9 mouse cellular contexts compared by ENCODE assay signal in the genomic region with DNA sequence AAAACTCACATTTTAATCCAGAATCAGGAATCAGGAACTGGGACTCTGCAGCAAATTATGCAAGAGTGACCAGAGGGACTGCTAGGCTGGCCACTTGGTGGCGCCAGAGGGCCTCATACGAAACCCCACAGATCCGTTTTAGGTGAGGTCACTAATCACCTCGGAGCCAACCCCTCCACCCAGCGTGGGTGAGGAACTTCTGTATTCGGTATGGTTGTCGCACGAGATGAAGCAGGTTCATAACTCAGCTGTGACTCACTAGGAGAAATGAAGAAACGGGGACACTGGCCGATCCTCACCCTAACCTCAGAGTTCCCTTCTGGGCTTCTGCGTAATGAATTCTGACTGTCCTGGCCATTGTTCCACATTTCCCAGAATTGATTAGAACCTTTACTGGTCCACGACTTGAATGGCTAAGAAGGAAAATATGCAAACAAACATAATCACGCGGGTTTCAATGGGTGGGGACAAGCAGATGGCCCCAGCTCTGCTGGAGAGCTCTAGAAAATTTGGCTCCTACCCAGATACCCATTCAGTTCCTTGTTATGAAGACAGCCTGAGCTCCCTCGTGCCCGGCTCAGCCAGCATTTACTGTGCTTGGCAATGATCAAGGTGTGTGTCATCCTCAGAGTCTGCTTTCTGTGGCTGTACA.
DNase-seq lines count a peak whose midpoint lies in the region; ATAC-seq and TF ChIP-seq lines count a peak whose summit lies in the region.
"Had no signal": no experiment of that assay in that cellular context is flagged by ENCODE, and none has a peak within 500 bp of the region (broad histone marks: within the 10 kb centered on the region; RNA-seq: fewer than 3 reads in every experiment).

No protein-coding gene starts in this region.

- 0 out of 2 replicates have a peak, but pooled peaks have one; percentile 49 for ATAC-seq in kidney, postnatal 0 days (replicated peaks; ENCODE audit: low FRiP score, low read depth)
- no peak for ATAC-seq in liver, embryonic 13.5 days (ENCODE audit: low read depth)
- peak; percentile 80 for ATAC-seq in neural tube, embryonic 15.5 days (ENCODE audit: low FRiP score)

- H3K9me3 ChIP-seq in kidney, postnatal 0 days (replicated peaks; ENCODE audit: low read length) = no peaks in the 10 kb centered on the region
- no peaks in the 10 kb centered on the region for H3K9me3 ChIP-seq in liver, embryonic 13.5 days (replicated peaks)
- H3K9me3 ChIP-seq in neural tube, embryonic 15.5 days (replicated peaks) = 0 out of 2 replicates have a peak, but pooled peaks cover 4% of the 10 kb centered on the region

- no peaks in the 10 kb centered on the region for H3K27me3 ChIP-seq in kidney, postnatal 0 days (ENCODE audit: insufficient read depth, low read length)
- no peaks in the 10 kb centered on the region for H3K27me3 ChIP-seq in liver, embryonic 13.5 days
- no peaks in the 10 kb centered on the region for H3K27me3 ChIP-seq in neural tube, embryonic 15.5 days (replicated peaks)

- H3K4me1 ChIP-seq in kidney, postnatal 0 days (replicated peaks; ENCODE audit: insufficient read depth, low read length) = no peaks in the 10 kb centered on the region
- H3K4me1 ChIP-seq in liver, embryonic 13.5 days (replicated peaks) = no peaks in the 10 kb centered on the region
- peaks cover 4% of the 10 kb centered on the region; the same call in 1 of the 2 replicates for H3K4me1 ChIP-seq in neural tube, embryonic 15.5 days

- H3K36me3 ChIP-seq in kidney, postnatal 0 days (ENCODE audit: insufficient read depth, low read length) = no peaks in the 10 kb centered on the region
- H3K36me3 ChIP-seq in liver, embryonic 13.5 days = no peaks in the 10 kb centered on the region
- H3K36me3 ChIP-seq in neural tube, embryonic 15.5 days = no peaks in the 10 kb centered on the region

- peak; percentile 99 for DNase-seq in 3T3-L1 (ENCODE audit: low read depth, low spot score)
- DNase-seq in adrenal gland, adult 8-10 months = peak; percentile 36
- peak; percentile 56 for DNase-seq in embryo, embryonic 9.5 days (ENCODE audit: extremely low spot score)
- DNase-seq in gonadal fat pad, adult 2 months (ENCODE audit: low read depth) = peak; percentile 40
- DNase-seq in kidney, postnatal 0 days (ENCODE audit: low spot score) = peak; percentile 75
- DNase-seq in liver, embryonic 13.5 days = peak; percentile 36
- peak; percentile 16 to 52 for DNase-seq in thymus, postnatal 10 days (ENCODE audit: low spot score in 2 of 2)

- no peak overlapping the region for H3K27ac ChIP-seq in kidney, postnatal 0 days
- H3K27ac ChIP-seq in liver, embryonic 13.5 days = no peak overlapping the region
- H3K27ac ChIP-seq in neural tube, embryonic 15.5 days (replicated peaks) = no peak overlapping the region

- H3K4me3 ChIP-seq in kidney, postnatal 0 days (replicated peaks; ENCODE audit: low read depth, low read length) = no peak overlapping the region
- no peak overlapping the region for H3K4me3 ChIP-seq in liver, embryonic 13.5 days (replicated peaks)
- H3K4me3 ChIP-seq in neural tube, embryonic 15.5 days (replicated peaks) = peak overlapping the region; percentile 19; the same call in 1 of the 2 replicates
- H3K4me3 ChIP-seq: erythroblast, embryonic 14.5 days had no signal

- H3K9ac ChIP-seq in kidney, postnatal 0 days (ENCODE audit: low read depth, low read length) = no peak overlapping the region
- no peak overlapping the region for H3K9ac ChIP-seq in liver, embryonic 13.5 days
- no peak overlapping the region for H3K9ac ChIP-seq in neural tube, embryonic 15.5 days (replicated peaks)

- no peak overlapping the region for H3K4me2 ChIP-seq in kidney, postnatal 0 days (ENCODE audit: low read length)
- H3K4me2 ChIP-seq in liver, embryonic 13.5 days = no peak overlapping the region
- peak overlapping the region; percentile 40 for H3K4me2 ChIP-seq in neural tube, embryonic 15.5 days

- TF ChIP-seq CTCF in kidney, postnatal 0 days (IDR thresholded peaks at IDR 0.05; ENCODE audit: low read depth) = peak; percentile 74

- WGBS in kidney, postnatal 0 days = 35% methylated on average over 16 of the region's 16 CpGs
- WGBS in liver, embryonic 13.5 days (ENCODE audit: insufficient replicate concordance) = 25% methylated on average over 16 of the region's 16 CpGs
- WGBS in neural tube, embryonic 15.5 days = 21% methylated on average over 16 of the region's 16 CpGs

Comparison
In these comparisons a context has a peak if more than half of its experiments do, and no peak if none do; other contexts are left out.
1. DNase-seq: peak in every context shown above with its lines; median percentile 99 in 3T3-L1; 75 in kidney, postnatal 0 days; 56 in embryo, embryonic 9.5 days; 40 in gonadal fat pad, adult 2 months; 36 in adrenal gland, adult 8-10 months; 36 in liver, embryonic 13.5 days; 34 in thymus, postnatal 10 days.